Mouse (Mus musculus) lung, postnatal 0 days (tissue): ENCODE data around the gene Gm20532. TPM values are rescaled to one million over a fixed set of nuclear protein-coding genes. Genes with fewer than 3 reads are reported as not detected.

ENCODE experiments used
- ATAC-seq: fragments of 200-750 bp; cut with Nextera tagmentation; 2 replicates; pipeline ENCODE4 v1.8.0; 2017; ENCODE audit warnings: moderate library complexity
- DNase-seq: peaks from one replicate; pipeline ENCODE4 v3.0.0-alpha.2; 2016; ENCODE audit warnings: low spot score
- H3K27ac ChIP-seq: fragments of 300-500 bp; sonication (generic); 2 replicates; pipeline ENCODE4 v1.5.1; 2014; ENCODE audit warnings: antibody characterized with exemption, mild to moderate bottlenecking, low read length, mixed read lengths
- H3K27me3 ChIP-seq: fragments of 300-500 bp; sonication (generic); replicated peaks from 2 replicates; pipeline ENCODE4 v1.6.1; 2014; ENCODE audit warnings: low read length, mixed read lengths; ENCODE audit not compliant: insufficient read depth
- H3K36me3 ChIP-seq: fragments of 300-500 bp; sonication (generic); 2 replicates; pipeline ENCODE4 v1.6.1; 2014; ENCODE audit warnings: low read length, mixed read lengths; ENCODE audit not compliant: insufficient read depth
- H3K4me1 ChIP-seq: fragments of 300-500 bp; sonication (generic); 2 replicates; pipeline ENCODE4 v1.6.1; 2014; ENCODE audit warnings: antibody characterized with exemption, low read depth, low read length, mixed read lengths; ENCODE audit not compliant: insufficient read depth
- H3K4me2 ChIP-seq: fragments of 300-500 bp; sonication (generic); replicated peaks from 2 replicates; pipeline ENCODE4 v1.6.1; 2014; ENCODE audit warnings: low read depth, mild to moderate bottlenecking, low read length, moderate library complexity, mixed read lengths
- H3K4me3 ChIP-seq: fragments of 300-500 bp; sonication (generic); 2 replicates; pipeline ENCODE4 v1.5.1; 2014; ENCODE audit warnings: low read depth, low read length
- H3K9ac ChIP-seq: fragments of 300-500 bp; sonication (generic); replicated peaks from 2 replicates; pipeline ENCODE4 v1.6.1; 2014; ENCODE audit warnings: low read depth, mild to moderate bottlenecking
- H3K9me3 ChIP-seq: fragments of 300-500 bp; sonication (generic); 2 replicates; pipeline ENCODE4 v1.6.1; 2016; ENCODE audit warnings: low read length, mixed read lengths
- CTCF ChIP-seq: IDR thresholded peaks from 2 replicates; pipeline ENCODE4 v1.5.1; 2016; ENCODE audit warnings: antibody characterized with exemption, mild to moderate bottlenecking
- EP300 ChIP-seq: IDR thresholded peaks from 2 replicates; pipeline ENCODE4 v1.6.1; 2016; ENCODE audit warnings: antibody characterized with exemption, mild to moderate bottlenecking, control low read depth
- WGBS: fragments of 180-500 bp; shearing (Covaris S2); extraction: QIAGEN DNeasy Blood & Tissue Kit; methylation state at CpG from one replicate; pipeline ENCODE4 v1.1.7; 2014; 5-methylcytosine and 5-hydroxymethylcytosine counted together
- polyA plus RNA-seq: library from polyadenylated mRNA; unstranded; fragments of >200 nt; fragmentation: Nextera tagmentation; extraction: Ambion mirVana; gene quantifications from 2 replicates; pipeline ENCODE4 v1.2.1, GENCODE M21; 2015

The Gm20532 gene
- polyA plus RNA-seq, 1 experiment from 2014 or later = not detected

- H3K27me3 ChIP-seq = no peaks in the 10 kb centered on the region
- no peak overlapping the region for H3K4me3 ChIP-seq
- no peak overlapping the region for H3K4me2 ChIP-seq
- peaks cover 21% of the 10 kb centered on the region; the same call in 1 of the 2 replicates for H3K36me3 ChIP-seq
- no peaks in the 10 kb centered on the region for H3K9me3 ChIP-seq
- ATAC-seq (no peak), DNase-seq (no peak)
- TF ChIP-seq EP300 (no peak), CTCF (no peak)
- no peak overlapping the region for H3K9ac ChIP-seq
- H3K27ac ChIP-seq = no peak overlapping the region
- peaks cover 8% of the 10 kb centered on the region; the same call in 1 of the 2 replicates for H3K4me1 ChIP-seq
- WGBS = 77% methylated on average over 4 of the region's 4 CpGs
Observed at GRCm38 (mm10) chr2:26637316-26637932, 51.0 kb downstream of the Gm20532 start.

GRCm38 (mm10) chr2:26638039-26638438 is 51.6 kb downstream of the Gm20532 start:
- Histone ChIP-seq H3K4me1 (peaks cover 8% of the 10 kb centered on the region; the same call in 1 of the 2 replicates), H3K36me3 (peaks cover 21% of the 10 kb centered on the region; the same call in 1 of the 2 replicates), H3K4me2 (no peak overlapping the region), H3K9ac (no peak overlapping the region), H3K9me3 (no peaks in the 10 kb centered on the region), H3K27ac (no peak overlapping the region), H3K4me3 (no peak overlapping the region), H3K27me3 (no peaks in the 10 kb centered on the region)
- WGBS = 72% methylated on average over 5 of the region's 5 CpGs
- ATAC-seq (no peak), DNase-seq (no peak)
- TF ChIP-seq EP300 = no peak
- TF ChIP-seq CTCF = no peak

DNA sequence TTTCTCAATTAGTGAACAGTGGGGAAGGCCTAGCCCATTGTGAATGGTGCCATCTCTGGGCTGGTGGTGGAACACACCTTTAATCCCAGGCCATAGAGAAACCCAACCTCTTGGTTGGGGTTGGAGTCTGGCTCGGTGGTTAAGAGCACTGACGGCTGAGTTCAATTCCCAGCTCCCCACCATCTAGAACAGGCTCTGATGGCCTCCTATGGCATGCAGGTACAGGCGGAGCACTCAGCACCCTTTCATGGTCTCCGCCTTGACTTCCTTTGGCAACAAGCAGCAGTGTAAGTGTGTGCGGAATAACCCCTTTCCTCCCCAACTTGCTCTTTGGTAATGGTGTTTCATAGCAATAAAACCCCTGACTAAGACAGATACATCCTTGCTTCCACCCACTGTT is 52.1 kb downstream of the Gm20532 start:
- peak; percentile 17; the same call in 1 of the 2 replicates for TF ChIP-seq CTCF
- TF ChIP-seq EP300 = no peak
- H3K9me3 ChIP-seq = no peaks in the 10 kb centered on the region
- H3K4me2 ChIP-seq = peak overlapping the region; percentile 83
- H3K4me1 ChIP-seq = peaks cover 8% of the 10 kb centered on the region; the same call in 1 of the 2 replicates
- 39% methylated on average over 5 of the region's 5 CpGs for WGBS
- H3K36me3 ChIP-seq = peaks cover 21% of the 10 kb centered on the region; the same call in 1 of the 2 replicates
- DNase-seq (no peak), ATAC-seq (no peak)
- H3K27ac ChIP-seq = 0 out of 2 replicates have a peak overlapping the region, but pooled peaks have one; percentile 21
- no peaks in the 10 kb centered on the region for H3K27me3 ChIP-seq
- no peak overlapping the region; the same call in 1 of the 2 replicates for H3K9ac ChIP-seq
- peak overlapping the region; percentile 81; the same call in 1 of the 2 replicates for H3K4me3 ChIP-seq

- Histone ChIP-seq H3K4me1 (peaks cover 8% of the 10 kb centered on the region; the same call in 1 of the 2 replicates), H3K9ac (no peak overlapping the region; the same call in 1 of the 2 replicates), H3K4me3 (peak overlapping the region; percentile 81), H3K27ac (0 out of 2 replicates have a peak overlapping the region, but pooled peaks have one; percentile 27), H3K4me2 (peak overlapping the region; percentile 83), H3K36me3 (peaks cover 21% of the 10 kb centered on the region; the same call in 1 of the 2 replicates), H3K27me3 (no peaks in the 10 kb centered on the region), H3K9me3 (no peaks in the 10 kb centered on the region)
- TF ChIP-seq CTCF (peak; percentile 78), EP300 (no peak)
- peak; percentile 53 for ATAC-seq
- 3% methylated on average over 8 of the region's 8 CpGs for WGBS
- DNase-seq = peak; percentile 82
Observed at GRCm38 (mm10) chr2:26639083-26639482, 52.6 kb downstream of the Gm20532 start.

DNA sequence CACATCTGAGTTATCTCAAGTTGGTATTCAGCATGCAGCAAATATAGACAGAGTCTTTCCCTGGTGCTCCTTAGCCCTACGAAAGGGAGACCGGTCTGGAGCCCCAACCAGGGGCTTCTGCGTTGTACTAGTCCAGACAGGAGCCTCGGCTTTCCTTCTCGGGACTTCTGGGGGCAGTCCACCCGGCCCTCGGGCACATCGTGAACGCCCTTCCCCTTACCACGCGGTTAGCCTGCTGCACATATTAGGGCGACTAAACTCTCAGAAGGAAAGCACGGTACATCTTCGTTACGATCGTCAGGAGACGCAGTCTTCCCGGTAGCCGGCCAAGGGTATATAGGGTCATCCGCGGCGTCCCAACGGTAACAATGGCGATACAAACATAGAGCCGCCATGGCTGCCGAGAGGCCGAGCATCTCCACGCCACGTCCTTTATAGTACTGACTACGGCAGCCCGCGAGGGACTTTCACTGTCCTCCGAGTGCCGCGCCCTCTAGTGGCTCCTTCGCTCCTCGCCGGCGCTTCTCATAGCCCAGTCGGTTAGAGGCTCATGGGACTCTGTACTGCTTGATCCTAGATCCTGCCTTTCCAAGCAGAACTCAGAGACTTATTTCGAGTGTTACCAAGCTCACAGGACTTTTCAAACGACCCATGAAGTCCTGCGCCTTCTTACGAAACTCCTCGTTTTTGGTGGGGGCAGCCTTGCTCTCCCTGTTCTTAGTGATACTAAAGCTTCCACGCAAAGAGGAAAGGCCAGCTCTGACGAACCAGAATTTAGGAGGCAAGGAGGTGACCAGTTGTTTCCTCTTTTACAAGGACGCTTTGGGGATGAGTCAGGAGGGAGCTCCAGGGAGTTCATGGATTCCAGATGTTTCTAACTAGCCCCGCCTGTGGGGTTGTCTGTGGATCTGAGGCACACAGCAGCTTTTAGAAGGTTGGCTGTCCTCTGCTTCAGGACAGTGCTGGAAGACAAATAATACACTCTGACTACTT is 53.7 kb downstream of the Gm20532 start:
- 4% methylated on average over 49 of the region's 49 CpGs for WGBS
- peak overlapping the region; percentile 81 for H3K4me3 ChIP-seq
- H3K36me3 ChIP-seq = peaks cover 21% of the 10 kb centered on the region; the same call in 1 of the 2 replicates
- ATAC-seq = peak; percentile 90
- H3K4me1 ChIP-seq = peaks cover 8% of the 10 kb centered on the region; the same call in 1 of the 2 replicates
- no peaks in the 10 kb centered on the region for H3K27me3 ChIP-seq
- peak; percentile 92 for TF ChIP-seq CTCF
- TF ChIP-seq EP300 = peak; percentile 2; the same call in 1 of the 2 replicates
- DNase-seq = peak; percentile 96
- H3K4me2 ChIP-seq = peak overlapping the region; percentile 83
- no peaks in the 10 kb centered on the region for H3K9me3 ChIP-seq
- H3K27ac ChIP-seq = peak overlapping the region; percentile 83
- peak overlapping the region; percentile 79 for H3K9ac ChIP-seq
